Mouse (Mus musculus) embryonic fibroblast, embryonic 13.5 days (primary cell): ENCODE results near the gene Son. TPM values are rescaled to one million over a fixed set of nuclear protein-coding genes. Genes with fewer than 3 reads are reported as not detected.
A peak's percentile ranks its signal among the peaks of the same experiment; 100 is the strongest.

ENCODE experiments used
- H3K27ac ChIP-seq: 2 replicates; pipeline ENCODE4 v1.5.1; 2012; ENCODE audit warnings: low read length, control low read depth, inconsistent platforms; ENCODE audit not compliant: insufficient read depth
- H3K4me1 ChIP-seq: 2 replicates; pipeline ENCODE4 v1.6.1; 2011; ENCODE audit warnings: low read length; ENCODE audit not compliant: control insufficient read depth, insufficient read depth
- H3K4me3 ChIP-seq: 2 replicates; pipeline ENCODE4 v1.5.1; 2011; ENCODE audit warnings: mild to moderate bottlenecking, control low read depth, low read length; ENCODE audit not compliant: insufficient read depth
- CTCF ChIP-seq: IDR thresholded peaks from 2 replicates; pipeline ENCODE4 v1.5.1; 2011; ENCODE audit warnings: mild to moderate bottlenecking, control low read depth, low read length, moderate library complexity, borderline replicate concordance; ENCODE audit not compliant: insufficient read depth
- POLR2A ChIP-seq: IDR thresholded peaks from 2 replicates; pipeline ENCODE4 v1.6.1; 2011; ENCODE audit warnings: low read depth, mild to moderate bottlenecking, control low read depth, low read length, moderate library complexity
- polyA plus RNA-seq: library from polyadenylated mRNA; stranded (reverse); fragments of >200 nt; gene quantifications from 2 replicates; pipeline ENCODE4 v1.2.4, GENCODE M21; 2011; ENCODE audit warnings: low read depth; ENCODE audit not compliant: missing spikeins, insufficient read length

Gene Son
- polyA plus RNA-seq, 1 experiment = 242 TPM

- H3K4me1 ChIP-seq = no peaks in the 10 kb centered on the region
Observed at GRCm38 (mm10) chr16:91649781-91650180, 2.5 kb downstream of the Son start.

GRCm38 (mm10) chr16:91652191-91652590 lies 4.9 kb downstream of the Son start:
- Histone ChIP-seq H3K4me1 (no peaks in the 10 kb centered on the region), H3K27ac (no peak overlapping the region), H3K4me3 (no peak overlapping the region)
- no peak for TF ChIP-seq CTCF
- no peak for TF ChIP-seq POLR2A

More at GRCm38 (mm10) chr16:91649781-91650180, 2.5 kb downstream of the Son start:
- peak overlapping the region; percentile 47 for H3K4me3 ChIP-seq
- no peak overlapping the region for H3K27ac ChIP-seq
- TF ChIP-seq CTCF = no peak
- no peak for TF ChIP-seq POLR2A

GRCm38 (mm10) chr16:91655285-91655684 lies 8.0 kb downstream of the Son start:
- Histone ChIP-seq H3K4me3 (no peak overlapping the region), H3K27ac (no peak overlapping the region), H3K4me1 (no peaks in the 10 kb centered on the region)
- TF ChIP-seq CTCF (no peak), POLR2A (no peak)

GRCm38 (mm10) chr16:91657285-91657684 lies 10.0 kb downstream of the Son start:
- TF ChIP-seq POLR2A (no peak), CTCF (no peak)

GRCm38 (mm10) chr16:91658471-91658870 lies 11.2 kb downstream of the Son start:
- TF ChIP-seq POLR2A = no peak
- TF ChIP-seq CTCF = no peak
- Histone ChIP-seq H3K4me1 (no peaks in the 10 kb centered on the region), H3K4me3 (no peak overlapping the region), H3K27ac (no peak overlapping the region)

More at GRCm38 (mm10) chr16:91657285-91657684, 10.0 kb downstream of the Son start:
- Histone ChIP-seq H3K4me1 (no peaks in the 10 kb centered on the region), H3K27ac (no peak overlapping the region), H3K4me3 (no peak overlapping the region)

- H3K4me1 ChIP-seq = no peaks in the 10 kb centered on the region
- no peak overlapping the region for H3K27ac ChIP-seq
- no peak for TF ChIP-seq CTCF
- TF ChIP-seq POLR2A = no peak
- H3K4me3 ChIP-seq = no peak overlapping the region
Observed at GRCm38 (mm10) chr16:91659798-91660197, 12.5 kb downstream of the Son start.

- H3K4me1 ChIP-seq = no peaks in the 10 kb centered on the region
- no peak overlapping the region for H3K4me3 ChIP-seq
- TF ChIP-seq CTCF (no peak), POLR2A (no peak)
Observed at GRCm38 (mm10) chr16:91661397-91661796, 14.1 kb downstream of the Son start.

GRCm38 (mm10) chr16:91662336-91662735 lies 15.0 kb downstream of the Son start:
- Histone ChIP-seq H3K4me3 (no peak overlapping the region), H3K27ac (no peak overlapping the region), H3K4me1 (no peaks in the 10 kb centered on the region)
- no peak for TF ChIP-seq CTCF
- TF ChIP-seq POLR2A = no peak

More at GRCm38 (mm10) chr16:91661397-91661796, 14.1 kb downstream of the Son start:
- no peak overlapping the region for H3K27ac ChIP-seq

GRCm38 (mm10) chr16:91663795-91664194 lies 16.5 kb downstream of the Son start:
- no peak overlapping the region for H3K27ac ChIP-seq
- TF ChIP-seq CTCF (no peak), POLR2A (no peak)
- no peak overlapping the region for H3K4me3 ChIP-seq
- H3K4me1 ChIP-seq = no peaks in the 10 kb centered on the region

GRCm38 (mm10) chr16:91674500-91674899 lies 27.2 kb downstream of the Son start:
- Histone ChIP-seq H3K4me3 (no peak overlapping the region), H3K4me1 (no peaks in the 10 kb centered on the region), H3K27ac (no peak overlapping the region)
- no peak for TF ChIP-seq CTCF
- no peak for TF ChIP-seq POLR2A

- Histone ChIP-seq H3K27ac (no peak overlapping the region), H3K4me3 (no peak overlapping the region), H3K4me1 (no peaks in the 10 kb centered on the region)
- TF ChIP-seq POLR2A (no peak), CTCF (no peak)
Observed at GRCm38 (mm10) chr16:91678147-91678911, 31.0 kb downstream of the Son start.
